Mouse (Mus musculus) heart, embryonic 16.5 days (tissue): ENCODE measurements around the gene Nedd8. TPM values are rescaled to one million over a fixed set of nuclear protein-coding genes. Genes with fewer than 3 reads are reported as not detected.

Experiments used
- ATAC-seq: fragments of 200-750 bp; cut with Nextera tagmentation; replicated peaks from 2 replicates; pipeline ENCODE4 v1.8.0; 2017; ENCODE audit warnings: moderate number of reproducible peaks; ENCODE audit not compliant: insufficient read depth, low FRiP score; ENCODE audit errors: extremely low read depth
- H3K27ac ChIP-seq: fragments of 300-500 bp; sonication (generic); 2 replicates; pipeline ENCODE4 v1.5.1; 2014; ENCODE audit warnings: mild to moderate bottlenecking, low read length, control low read depth, moderate library complexity
- H3K27me3 ChIP-seq: fragments of 300-500 bp; sonication (generic); 2 replicates; pipeline ENCODE4 v1.6.1; 2014; ENCODE audit warnings: low read length, mixed read lengths; ENCODE audit not compliant: control insufficient read depth, insufficient read depth
- H3K36me3 ChIP-seq: fragments of 300-500 bp; sonication (generic); 2 replicates; pipeline ENCODE4 v1.6.1; 2014; ENCODE audit not compliant: control insufficient read depth, insufficient read depth
- H3K4me1 ChIP-seq: fragments of 300-500 bp; sonication (generic); 2 replicates; pipeline ENCODE4 v1.6.1; 2014; ENCODE audit warnings: low read length, mixed read lengths; ENCODE audit not compliant: control insufficient read depth, insufficient read depth
- H3K4me2 ChIP-seq: fragments of 300-500 bp; sonication (generic); 2 replicates; pipeline ENCODE4 v1.6.1; 2014; ENCODE audit warnings: low read depth, mild to moderate bottlenecking, control low read depth, low read length
- H3K4me3 ChIP-seq: fragments of 300-500 bp; sonication (generic); 2 replicates; pipeline ENCODE4 v1.5.1; 2014; ENCODE audit warnings: mild to moderate bottlenecking, control low read depth, low read length
- H3K9ac ChIP-seq: fragments of 300-500 bp; sonication (generic); 2 replicates; pipeline ENCODE4 v1.6.1; 2014; ENCODE audit warnings: low read length, control low read depth
- H3K9me3 ChIP-seq: fragments of 300-500 bp; sonication (generic); replicated peaks from 2 replicates; pipeline ENCODE4 v1.6.1; 2016; ENCODE audit warnings: low read length; ENCODE audit not compliant: control insufficient read depth
- WGBS: fragments of 180-500 bp; shearing (Covaris S2); extraction: QIAGEN DNeasy Blood & Tissue Kit; methylation state at CpG from one replicate; pipeline ENCODE4 v1.1.7; 2014; 5-methylcytosine and 5-hydroxymethylcytosine counted together
- polyA plus RNA-seq: library from polyadenylated mRNA; unstranded; fragments of >200 nt; fragmentation: Nextera tagmentation; extraction: Ambion mirVana; gene quantifications from 2 replicates; pipeline ENCODE4 v1.2.1, GENCODE M21; 2015

Gene Nedd8
- polyA plus RNA-seq, 1 experiment from 2014 or later: 444 TPM

- Histone ChIP-seq H3K9me3 (no peaks in the 10 kb centered on the region), H3K9ac (peak overlapping the region; percentile 60), H3K4me3 (peak overlapping the region; percentile 78), H3K27ac (peak overlapping the region; percentile 83), H3K4me1 (peaks cover 13% of the 10 kb centered on the region), H3K27me3 (no peaks in the 10 kb centered on the region), H3K36me3 (peaks cover 31% of the 10 kb centered on the region), H3K4me2 (peak overlapping the region; percentile 76)
- ATAC-seq: 0 out of 2 replicates have a peak, but pooled peaks have one; percentile 4
- WGBS: 16% methylated on average over 3 of the region's 3 CpGs
These were observed 10.2 kb upstream of the Nedd8 start for GRCm38 (mm10) chr14:55682118-55682493.

GRCm38 (mm10) chr14:55681160-55682117 lies 9.5 kb upstream of the Nedd8 start, which contains the start of gene Tinf2:
Gene Tinf2, minus strand, starts transcription at chr14:55681820.
- Histone ChIP-seq H3K27me3 (no peaks in the 10 kb centered on the region), H3K4me3 (peak within 1 kb of the TSS; percentile 78), H3K27ac (peak within 1 kb of the TSS; percentile 83), H3K9me3 (no peaks in the 10 kb centered on the region), H3K4me1 (peaks cover 13% of the 10 kb centered on the region), H3K9ac (peak within 1 kb of the TSS; percentile 79), H3K4me2 (peak within 1 kb of the TSS; percentile 76), H3K36me3 (peaks cover 37% of the 10 kb centered on the region)
- under 1% methylated on average over 66 of the region's 66 CpGs for WGBS
- peak; percentile 92 for ATAC-seq

GRCm38 (mm10) chr14:55677615-55678014 lies 5.7 kb upstream of the Nedd8 start:
- H3K27ac ChIP-seq: no peak overlapping the region
- WGBS: 86% methylated on average over 4 of the region's 4 CpGs
- peaks cover 50% of the 10 kb centered on the region for H3K36me3 ChIP-seq
- no peak overlapping the region for H3K4me2 ChIP-seq
- peaks cover 16% of the 10 kb centered on the region for H3K4me1 ChIP-seq
- no peaks in the 10 kb centered on the region for H3K27me3 ChIP-seq
- no peaks in the 10 kb centered on the region for H3K9me3 ChIP-seq
- no peak overlapping the region for H3K4me3 ChIP-seq
- H3K9ac ChIP-seq: no peak overlapping the region
- ATAC-seq: no peak

GRCm38 (mm10) chr14:55672741-55673060 lies 777 bp upstream of the Nedd8 start:
- Histone ChIP-seq H3K4me1 (peaks cover 16% of the 10 kb centered on the region), H3K27ac (peak overlapping the region; percentile 85), H3K9ac (peak overlapping the region; percentile 91), H3K4me3 (peak overlapping the region; percentile 94), H3K9me3 (no peaks in the 10 kb centered on the region), H3K36me3 (peaks cover 22% of the 10 kb centered on the region), H3K27me3 (no peaks in the 10 kb centered on the region), H3K4me2 (peak overlapping the region; percentile 87)
- WGBS: 70% methylated on average over 7 of the region's 7 CpGs
- no peak for ATAC-seq

GRCm38 (mm10) chr14:55671486-55671832 lies 465 bp downstream of the Nedd8 start:
- Histone ChIP-seq H3K4me2 (peak overlapping the region; percentile 97), H3K9ac (peak overlapping the region; percentile 91), H3K4me3 (peak overlapping the region; percentile 94), H3K4me1 (peaks cover 16% of the 10 kb centered on the region), H3K36me3 (peaks cover 17% of the 10 kb centered on the region), H3K27ac (peak overlapping the region; percentile 85), H3K27me3 (no peaks in the 10 kb centered on the region), H3K9me3 (no peaks in the 10 kb centered on the region)
- under 1% methylated on average over 12 of the region's 12 CpGs for WGBS
- ATAC-seq: peak; percentile 47

GRCm38 (mm10) chr14:55660636-55661035 lies 11.3 kb downstream of the Nedd8 start:
- Histone ChIP-seq H3K27me3 (no peaks in the 10 kb centered on the region), H3K27ac (no peak overlapping the region), H3K9me3 (no peaks in the 10 kb centered on the region), H3K4me3 (peak overlapping the region; percentile 64), H3K4me2 (0 out of 2 replicates have a peak overlapping the region, but pooled peaks have one; percentile 7), H3K36me3 (peaks cover 28% of the 10 kb centered on the region), H3K4me1 (peaks cover 27% of the 10 kb centered on the region), H3K9ac (no peak overlapping the region)
- no peak for ATAC-seq
- 45% methylated on average over 2 of the region's 2 CpGs for WGBS

- H3K9me3 ChIP-seq: no peaks in the 10 kb centered on the region
- H3K27ac ChIP-seq: peak within 1 kb of the TSS; percentile 73
- H3K9ac ChIP-seq: peak within 1 kb of the TSS; percentile 86
- ATAC-seq: peak; percentile 88
- H3K27me3 ChIP-seq: no peaks in the 10 kb centered on the region
- peaks cover 27% of the 10 kb centered on the region for H3K4me1 ChIP-seq
- under 1% methylated on average over 39 of the region's 39 CpGs for WGBS
- peak within 1 kb of the TSS; percentile 77 for H3K4me2 ChIP-seq
- peak within 1 kb of the TSS; percentile 64 for H3K4me3 ChIP-seq
- peaks cover 28% of the 10 kb centered on the region for H3K36me3 ChIP-seq
These were observed 11.9 kb downstream of the Nedd8 start, which contains the start of gene Mdp1 for GRCm38 (mm10) chr14:55659960-55660573. Gene Mdp1, minus strand, starts transcription at chr14:55660508.

GRCm38 (mm10) chr14:55658011-55658410 lies 13.9 kb downstream of the Nedd8 start:
- H3K27ac ChIP-seq: peak overlapping the region; percentile 89
- ATAC-seq: no peak
- H3K4me3 ChIP-seq: no peak overlapping the region
- no peak overlapping the region for H3K9ac ChIP-seq
- no peaks in the 10 kb centered on the region for H3K27me3 ChIP-seq
- H3K4me2 ChIP-seq: no peak overlapping the region
- no peaks in the 10 kb centered on the region for H3K9me3 ChIP-seq
- peaks cover 21% of the 10 kb centered on the region for H3K36me3 ChIP-seq
- 78% methylated on average over 5 of the region's 5 CpGs for WGBS
- H3K4me1 ChIP-seq: peaks cover 27% of the 10 kb centered on the region

- Histone ChIP-seq H3K36me3 (peaks cover 16% of the 10 kb centered on the region), H3K27ac (peak overlapping the region; percentile 89), H3K9ac (no peak overlapping the region; the same call in 1 of the 2 replicates), H3K9me3 (no peaks in the 10 kb centered on the region), H3K4me1 (peaks cover 27% of the 10 kb centered on the region), H3K4me3 (no peak overlapping the region), H3K4me2 (peak overlapping the region; percentile 13; the same call in 1 of the 2 replicates), H3K27me3 (no peaks in the 10 kb centered on the region)
- peak; percentile 77 for ATAC-seq
- 52% methylated on average over 3 of the region's 3 CpGs for WGBS
These were observed 15.0 kb downstream of the Nedd8 start for GRCm38 (mm10) chr14:55656935-55657334.
